Mouse (Mus musculus): ENCODE measurements around the gene Dnmt3a. TPM values are rescaled to one million over a fixed set of nuclear protein-coding genes. Genes with fewer than 3 reads are reported as not detected.

Gene Dnmt3a
- polyA plus RNA-seq (2015; fragmentation: Nextera tagmentation; extraction: Ambion mirVana): 98.5 and 110 TPM in 2 replicates

- H3K4me3 ChIP-seq: peak within 1 kb of the TSS; percentile 86
- peaks cover 34% of the 10 kb centered on the region for H3K4me1 ChIP-seq
- 17% methylated on average over 4 of the region's 4 CpGs for WGBS
- H3K27me3 ChIP-seq: no peaks in the 10 kb centered on the region
- peak within 1 kb of the TSS; percentile 83 for H3K4me2 ChIP-seq
- H3K36me3 ChIP-seq (ENCODE audit: poor library complexity, severe bottlenecking): no peaks in the 10 kb centered on the region
- ATAC-seq: peak; percentile 22
- H3K9me3 ChIP-seq (replicated peaks): no peaks in the 10 kb centered on the region
- H3K9ac ChIP-seq: peak within 1 kb of the TSS; percentile 92
- peak within 1 kb of the TSS; percentile 87 for H3K27ac ChIP-seq
These were observed at the start of gene Dnmt3a for GRCm38 (mm10) chr12:3805852-3806251. Gene Dnmt3a (plus strand): TSS chr12:3806007.

GRCm38 (mm10) chr12:3756216-3756615 lies 49.6 kb upstream of the Dnmt3a start:
- H3K27ac ChIP-seq: no peak overlapping the region
- H3K9me3 ChIP-seq (replicated peaks): no peaks in the 10 kb centered on the region
- WGBS: 95% methylated on average over 3 of the region's 3 CpGs
- H3K9ac ChIP-seq: no peak overlapping the region
- H3K27me3 ChIP-seq: no peaks in the 10 kb centered on the region
- H3K4me1 ChIP-seq: peaks cover 3% of the 10 kb centered on the region
- peaks cover 20% of the 10 kb centered on the region for H3K36me3 ChIP-seq (ENCODE audit: poor library complexity, severe bottlenecking)
- H3K4me3 ChIP-seq: no peak overlapping the region
- no peak for ATAC-seq
- H3K4me2 ChIP-seq: no peak overlapping the region

DNA sequence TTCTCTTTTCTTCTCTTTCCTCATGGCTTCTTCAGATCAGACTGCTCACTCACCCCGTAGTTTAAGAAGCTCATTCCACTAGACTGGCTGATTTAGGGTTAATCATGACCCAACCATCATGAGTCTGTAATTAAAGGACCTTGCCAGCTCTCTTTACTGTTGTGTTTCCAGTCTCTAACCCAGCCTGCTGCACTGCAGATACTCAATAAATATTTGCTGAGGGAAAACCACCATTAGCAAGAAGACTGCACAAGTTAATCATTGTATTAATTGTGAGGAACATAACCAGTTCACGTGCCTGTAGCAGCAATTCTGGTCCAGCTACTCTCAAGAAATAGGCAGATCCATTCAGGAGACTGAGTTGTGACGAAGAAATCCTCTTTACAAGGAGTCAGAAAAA lies 47.7 kb upstream of the Dnmt3a start:
- peaks cover 5% of the 10 kb centered on the region for H3K4me1 ChIP-seq
- H3K4me2 ChIP-seq: no peak overlapping the region
- no peak overlapping the region for H3K9ac ChIP-seq
- WGBS: 82% methylated on average over 3 of the region's 3 CpGs
- no peak overlapping the region for H3K27ac ChIP-seq
- no peak overlapping the region for H3K4me3 ChIP-seq
- H3K9me3 ChIP-seq (replicated peaks): no peaks in the 10 kb centered on the region
- ATAC-seq: no peak
- peaks cover 9% of the 10 kb centered on the region; the same call in 1 of the 2 replicates for H3K36me3 ChIP-seq (ENCODE audit: poor library complexity, severe bottlenecking)
- no peaks in the 10 kb centered on the region for H3K27me3 ChIP-seq

DNA sequence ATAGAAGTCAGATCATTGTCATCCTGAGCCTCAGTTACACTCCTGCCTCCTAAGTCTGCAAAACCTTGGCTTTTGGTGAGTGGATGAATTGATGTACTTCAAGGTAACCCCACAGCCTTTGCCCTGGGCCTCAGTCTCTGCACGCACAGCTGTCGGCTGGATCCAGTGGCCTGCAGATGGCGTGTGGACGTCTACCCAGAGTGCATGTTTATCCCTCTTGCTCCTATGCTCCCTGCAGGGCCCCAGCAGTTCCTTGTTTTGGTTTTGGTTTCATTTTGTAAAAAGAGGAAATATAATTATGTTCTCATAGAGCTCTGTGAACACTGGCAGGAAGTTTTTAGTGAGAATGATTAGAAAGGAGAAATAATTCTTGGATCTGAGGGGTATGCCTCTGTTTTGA lies 46.4 kb upstream of the Dnmt3a start:
- 67% methylated on average over 4 of the region's 4 CpGs for WGBS
- H3K9ac ChIP-seq: no peak overlapping the region
- no peak overlapping the region for H3K4me2 ChIP-seq
- H3K9me3 ChIP-seq (replicated peaks): no peaks in the 10 kb centered on the region
- H3K4me1 ChIP-seq: peaks cover 5% of the 10 kb centered on the region
- H3K36me3 ChIP-seq (ENCODE audit: poor library complexity, severe bottlenecking): no peaks in the 10 kb centered on the region
- H3K27ac ChIP-seq: no peak overlapping the region
- ATAC-seq: no peak
- H3K27me3 ChIP-seq: no peaks in the 10 kb centered on the region
- no peak overlapping the region for H3K4me3 ChIP-seq

DNA sequence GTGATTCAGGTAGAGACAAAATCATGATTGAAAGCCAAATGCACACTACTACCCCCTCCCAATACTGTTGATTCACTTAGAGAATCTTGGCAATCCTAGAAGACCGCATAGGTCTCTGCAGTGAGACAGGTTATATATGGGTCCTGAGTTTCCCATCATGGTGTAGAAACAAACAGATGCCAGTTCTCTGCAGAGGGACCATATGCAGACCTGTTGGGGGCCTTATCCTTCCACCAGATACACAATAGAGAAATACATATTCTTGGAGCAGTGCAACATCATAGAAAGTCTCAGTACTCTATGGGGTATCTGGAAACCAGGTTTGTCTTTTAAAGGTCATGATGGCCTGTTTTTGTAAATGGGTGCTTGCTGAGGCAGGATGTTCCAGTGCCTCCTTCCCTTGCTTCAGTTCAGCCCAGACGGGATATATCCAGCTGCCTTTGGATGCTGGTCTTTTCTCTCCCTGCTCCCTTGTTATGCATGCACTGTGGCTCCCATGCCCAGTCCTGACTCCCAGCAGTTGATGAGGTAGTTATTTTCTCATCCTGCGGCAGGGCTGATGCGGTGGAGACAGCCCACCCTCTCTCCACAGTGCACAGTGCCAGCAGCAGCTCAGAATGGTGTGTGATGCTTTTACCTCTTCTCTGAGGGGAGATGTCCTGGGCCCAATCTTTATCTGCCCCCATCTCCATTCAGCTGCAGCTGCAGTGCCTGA lies 44.8 kb upstream of the Dnmt3a start:
- H3K4me1 ChIP-seq: peaks cover 5% of the 10 kb centered on the region

GRCm38 (mm10) chr12:3761591-3762295 lies 44.1 kb upstream of the Dnmt3a start:
- Histone ChIP-seq H3K4me1 (peaks cover 5% of the 10 kb centered on the region), H3K4me3 (no peak overlapping the region), H3K27me3 (no peaks in the 10 kb centered on the region), H3K36me3 (ENCODE audit: poor library complexity, severe bottlenecking) (no peaks in the 10 kb centered on the region), H3K9ac (no peak overlapping the region), H3K9me3 (replicated peaks) (no peaks in the 10 kb centered on the region), H3K27ac (no peak overlapping the region), H3K4me2 (no peak overlapping the region)
- peak; percentile 41; the same call in 1 of the 2 replicates for ATAC-seq
- 66% methylated on average over 6 of the region's 6 CpGs for whole genome bisulfite sequencing

More for the DNA sequence above, 44.8 kb upstream of the Dnmt3a start:
- Histone ChIP-seq H3K9ac (no peak overlapping the region), H3K27ac (0 out of 2 replicates have a peak overlapping the region, but pooled peaks have one; percentile 11), H3K4me2 (no peak overlapping the region), H3K9me3 (replicated peaks) (no peaks in the 10 kb centered on the region), H3K36me3 (ENCODE audit: poor library complexity, severe bottlenecking) (no peaks in the 10 kb centered on the region), H3K27me3 (no peaks in the 10 kb centered on the region), H3K4me3 (no peak overlapping the region)
- 56% methylated on average over 4 of the region's 4 CpGs for WGBS
- ATAC-seq: peak; percentile 43

- H3K4me3 ChIP-seq: no peak overlapping the region
- H3K27ac ChIP-seq: no peak overlapping the region
- H3K4me2 ChIP-seq: no peak overlapping the region
- no peak overlapping the region for H3K9ac ChIP-seq
- no peaks in the 10 kb centered on the region for H3K9me3 ChIP-seq (replicated peaks)
- H3K27me3 ChIP-seq: no peaks in the 10 kb centered on the region
- no peak for ATAC-seq
- no peaks in the 10 kb centered on the region for H3K36me3 ChIP-seq (ENCODE audit: poor library complexity, severe bottlenecking)
- H3K4me1 ChIP-seq: peaks cover 5% of the 10 kb centered on the region
- WGBS: 89% methylated on average over 3 of the region's 3 CpGs
These were observed 41.5 kb upstream of the Dnmt3a start for GRCm38 (mm10) chr12:3764191-3764804.

DNA sequence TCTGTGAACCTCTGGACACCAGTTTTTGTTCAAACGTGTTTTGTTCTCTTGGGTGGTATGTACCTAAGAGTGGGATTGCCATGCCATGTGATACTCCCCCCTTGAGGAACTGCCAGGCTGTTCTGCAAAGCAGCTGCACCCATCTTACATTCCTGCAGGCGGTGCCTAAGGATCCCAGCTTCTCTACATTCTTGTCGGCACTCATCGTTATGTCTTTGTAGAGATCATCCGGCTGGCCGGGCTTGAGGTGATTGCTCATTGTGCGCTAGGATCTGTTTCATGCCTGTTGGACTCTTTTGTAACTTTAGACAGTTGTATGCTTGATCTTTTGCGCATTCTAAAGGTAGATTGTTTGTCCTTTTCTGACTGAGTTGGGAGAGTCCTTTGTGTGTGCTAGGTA lies 38.4 kb upstream of the Dnmt3a start:
- ATAC-seq: no peak
- Histone ChIP-seq H3K4me1 (no peaks in the 10 kb centered on the region), H3K36me3 (ENCODE audit: poor library complexity, severe bottlenecking) (no peaks in the 10 kb centered on the region), H3K27me3 (no peaks in the 10 kb centered on the region), H3K4me3 (no peak overlapping the region), H3K9ac (no peak overlapping the region), H3K4me2 (no peak overlapping the region), H3K9me3 (replicated peaks) (no peaks in the 10 kb centered on the region), H3K27ac (no peak overlapping the region)
- WGBS: 43% methylated on average over 8 of the region's 8 CpGs

- peaks cover 5% of the 10 kb centered on the region for H3K36me3 ChIP-seq (ENCODE audit: poor library complexity, severe bottlenecking)
- WGBS: 89% methylated on average over 4 of the region's 4 CpGs
- no peak overlapping the region for H3K27ac ChIP-seq
- H3K9me3 ChIP-seq (replicated peaks): no peaks in the 10 kb centered on the region
- H3K4me1 ChIP-seq: no peaks in the 10 kb centered on the region
- H3K27me3 ChIP-seq: no peaks in the 10 kb centered on the region
- no peak overlapping the region for H3K4me3 ChIP-seq
- no peak overlapping the region for H3K9ac ChIP-seq
- ATAC-seq: no peak
- H3K4me2 ChIP-seq: no peak overlapping the region
These were observed 37.4 kb upstream of the Dnmt3a start for GRCm38 (mm10) chr12:3768391-3768790.

- no peaks in the 10 kb centered on the region for H3K27me3 ChIP-seq
- ATAC-seq: no peak
- H3K4me1 ChIP-seq: no peaks in the 10 kb centered on the region
- no peaks in the 10 kb centered on the region for H3K9me3 ChIP-seq (replicated peaks)
- WGBS: 79% methylated on average over 2 of the region's 2 CpGs
- H3K9ac ChIP-seq: no peak overlapping the region
- no peak overlapping the region for H3K4me3 ChIP-seq
- no peak overlapping the region for H3K4me2 ChIP-seq
- H3K27ac ChIP-seq: no peak overlapping the region
- peaks cover 17% of the 10 kb centered on the region for H3K36me3 ChIP-seq (ENCODE audit: poor library complexity, severe bottlenecking)
These were observed 35.3 kb upstream of the Dnmt3a start for GRCm38 (mm10) chr12:3770546-3770945.

DNA sequence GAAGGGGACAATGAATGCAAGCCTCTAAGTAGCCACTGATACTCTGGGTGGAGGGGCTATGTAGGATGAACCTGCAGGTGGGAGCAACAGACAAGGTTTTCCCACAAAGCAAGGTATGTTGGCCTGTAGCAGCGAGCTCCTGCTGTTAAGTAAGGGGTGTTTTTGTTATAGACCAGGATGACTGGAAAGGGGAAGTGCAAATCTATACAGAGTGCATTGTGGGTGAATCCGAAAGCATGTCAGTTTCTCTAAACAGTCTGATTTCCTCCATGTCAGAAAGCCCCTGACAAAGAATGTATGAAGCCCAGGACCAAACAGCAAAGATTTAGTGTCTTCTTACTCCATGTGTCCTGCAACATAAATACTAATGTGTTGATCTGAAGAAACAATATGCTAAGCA lies 34.7 kb upstream of the Dnmt3a start:
- ATAC-seq: no peak
- H3K27me3 ChIP-seq: no peaks in the 10 kb centered on the region
- no peak overlapping the region for H3K9ac ChIP-seq
- H3K9me3 ChIP-seq (replicated peaks): no peaks in the 10 kb centered on the region
- H3K4me1 ChIP-seq: no peaks in the 10 kb centered on the region
- no peak overlapping the region for H3K27ac ChIP-seq
- H3K36me3 ChIP-seq (ENCODE audit: poor library complexity, severe bottlenecking): peaks cover 17% of the 10 kb centered on the region
- H3K4me3 ChIP-seq: no peak overlapping the region
- 92% methylated on average over 2 of the region's 2 CpGs for WGBS
- no peak overlapping the region for H3K4me2 ChIP-seq

- H3K4me1 ChIP-seq: no peaks in the 10 kb centered on the region
- no peaks in the 10 kb centered on the region for H3K9me3 ChIP-seq (replicated peaks)
- H3K4me2 ChIP-seq: no peak overlapping the region
- ATAC-seq: no peak
- 84% methylated on average over 3 of the region's 3 CpGs for WGBS
- no peak overlapping the region for H3K27ac ChIP-seq
- no peak overlapping the region for H3K4me3 ChIP-seq
- no peak overlapping the region for H3K9ac ChIP-seq
- no peaks in the 10 kb centered on the region for H3K27me3 ChIP-seq
- peaks cover 17% of the 10 kb centered on the region for H3K36me3 ChIP-seq (ENCODE audit: poor library complexity, severe bottlenecking)
These were observed 32.2 kb upstream of the Dnmt3a start for GRCm38 (mm10) chr12:3773643-3774042.
